Mouse (Mus musculus) hindbrain, embryonic 11.5 days (tissue): ENCODE results near the gene Ccdc160. TPM values are rescaled to one million over a fixed set of nuclear protein-coding genes. Genes with fewer than 3 reads are reported as not detected.

Experiments
- ATAC-seq: fragments of 200-750 bp; cut with Nextera tagmentation; 2 replicates; pipeline ENCODE4 v1.8.0; 2017; ENCODE audit warnings: mild to moderate bottlenecking, moderate TSS enrichment, moderate library complexity; ENCODE audit not compliant: low FRiP score
- DNase-seq: peaks from one replicate; pipeline ENCODE4 v3.0.0-alpha.2; 2015; ENCODE audit warnings: low spot score
- H3K27ac ChIP-seq: fragments of 300-500 bp; sonication (generic); 2 replicates; pipeline ENCODE4 v1.5.1; 2014; ENCODE audit warnings: mild to moderate bottlenecking, low read depth, low read length
- H3K27me3 ChIP-seq: fragments of 300-500 bp; sonication (generic); 2 replicates; pipeline ENCODE4 v1.6.1; 2014; ENCODE audit warnings: mild to moderate bottlenecking, low read length, moderate library complexity, mixed read lengths; ENCODE audit not compliant: control insufficient read depth, insufficient read depth
- H3K36me3 ChIP-seq: fragments of 300-500 bp; sonication (generic); 2 replicates; pipeline ENCODE4 v1.6.1; 2014; ENCODE audit warnings: mild to moderate bottlenecking, low read length, moderate library complexity, mixed read lengths; ENCODE audit not compliant: control insufficient read depth, insufficient read depth
- H3K4me1 ChIP-seq: fragments of 300-500 bp; sonication (generic); replicated peaks from 2 replicates; pipeline ENCODE4 v1.6.1; 2014; ENCODE audit warnings: low read length, mixed read lengths; ENCODE audit not compliant: control insufficient read depth, insufficient read depth
- H3K4me2 ChIP-seq: fragments of 300-500 bp; sonication (generic); replicated peaks from 2 replicates; pipeline ENCODE4 v1.6.1; 2014; ENCODE audit warnings: mild to moderate bottlenecking, low read depth, low read length
- H3K4me3 ChIP-seq: fragments of 300-500 bp; sonication (generic); 2 replicates; pipeline ENCODE4 v1.5.1; 2014; ENCODE audit warnings: low read depth, low read length
- H3K9ac ChIP-seq: fragments of 300-500 bp; sonication (generic); 2 replicates; pipeline ENCODE4 v1.6.1; 2014; ENCODE audit warnings: low read depth, low read length
- H3K9me3 ChIP-seq: fragments of 300-500 bp; sonication (generic); 2 replicates; pipeline ENCODE4 v1.6.1; 2016; ENCODE audit warnings: low read length; ENCODE audit not compliant: control insufficient read depth
- WGBS: fragments of 180-500 bp; shearing (Covaris S2); extraction: QIAGEN DNeasy Blood & Tissue Kit; methylation state at CpG from one replicate; pipeline ENCODE4 v1.1.7; 2014; 5-methylcytosine and 5-hydroxymethylcytosine counted together
- microRNA counts: library from miRNA; unstranded; fragments of <30 nt; microRNA quantifications from one replicate; lab custom pipeline; 2015
- polyA plus RNA-seq: library from polyadenylated mRNA; unstranded; fragments of >200 nt; fragmentation: Nextera tagmentation; extraction: Ambion mirVana; gene quantifications from 2 replicates; pipeline ENCODE4 v1.2.1, GENCODE M21; 2014

The Ccdc160 gene
- polyA plus RNA-seq, 1 experiment from 2014 or later = 5.6 TPM

- no peaks in the 10 kb centered on the region for H3K9me3 ChIP-seq
- 64% methylated on average over 9 of the region's 9 CpGs for WGBS
- no peak for ATAC-seq
- no peaks in the 10 kb centered on the region for H3K4me1 ChIP-seq
- no peak overlapping the region for H3K4me3 ChIP-seq
- no peaks in the 10 kb centered on the region for H3K36me3 ChIP-seq
- H3K27me3 ChIP-seq = no peaks in the 10 kb centered on the region
- no peak overlapping the region for H3K9ac ChIP-seq
- no peak overlapping the region for H3K4me2 ChIP-seq
- no peak for DNase-seq
- H3K27ac ChIP-seq = no peak overlapping the region
These were observed 6.1 kb downstream of the Ccdc160 start for GRCm38 (mm10) chrX:52797031-52797625.

DNA sequence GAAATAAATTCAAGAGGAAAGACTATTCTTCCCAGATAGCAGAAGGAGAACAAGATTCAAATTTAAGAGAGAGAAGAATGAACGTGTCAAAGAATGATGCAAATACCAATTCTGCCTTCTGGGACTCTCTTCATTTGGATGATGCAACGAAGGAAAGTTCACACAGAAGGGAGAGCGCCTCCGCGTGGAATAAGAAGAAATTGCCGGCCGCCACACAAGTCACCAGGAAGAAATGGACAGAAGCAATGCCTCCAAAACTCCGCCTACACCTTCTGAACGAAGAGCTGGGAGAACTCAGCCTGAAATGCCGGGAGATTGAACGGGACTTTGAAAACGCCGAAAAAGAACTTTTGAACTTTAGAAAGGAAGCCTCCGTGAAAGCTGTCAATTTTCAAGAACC, 7.3 kb downstream of the Ccdc160 start:
- no peaks in the 10 kb centered on the region for H3K9me3 ChIP-seq
- H3K4me2 ChIP-seq = no peak overlapping the region
- no peaks in the 10 kb centered on the region for H3K4me1 ChIP-seq
- 67% methylated on average over 14 of the region's 14 CpGs for WGBS
- H3K4me3 ChIP-seq = no peak overlapping the region
- DNase-seq (peak; percentile 3), ATAC-seq (no peak)
- H3K27ac ChIP-seq = no peak overlapping the region
- no peaks in the 10 kb centered on the region for H3K27me3 ChIP-seq
- no peaks in the 10 kb centered on the region for H3K36me3 ChIP-seq
- no peak overlapping the region for H3K9ac ChIP-seq

DNA sequence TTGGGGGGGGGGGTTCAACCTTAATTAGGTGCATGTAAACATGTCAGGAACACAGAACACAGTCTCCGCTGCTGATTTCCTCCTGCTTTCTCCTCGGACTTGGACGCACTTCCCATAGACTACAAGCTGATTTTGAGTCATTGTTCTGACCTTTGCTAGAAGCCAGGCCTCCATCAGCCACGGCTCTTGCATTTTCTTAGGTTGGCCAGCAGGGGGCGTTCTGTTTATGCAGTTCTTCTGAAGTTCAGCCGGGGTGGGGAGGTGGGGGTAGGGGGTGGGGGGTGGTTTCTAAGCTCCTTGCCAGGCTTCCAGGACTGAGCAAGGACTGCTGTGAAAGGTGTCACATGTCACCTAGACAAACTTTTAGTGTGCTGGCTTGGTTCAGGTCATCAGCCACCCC, 8.6 kb downstream of the Ccdc160 start:
- no peaks in the 10 kb centered on the region for H3K27me3 ChIP-seq
- H3K4me1 ChIP-seq = no peaks in the 10 kb centered on the region
- H3K36me3 ChIP-seq = no peaks in the 10 kb centered on the region
- 41% methylated on average over 6 of the region's 6 CpGs for WGBS
- H3K4me2 ChIP-seq = no peak overlapping the region
- no peak overlapping the region for H3K9ac ChIP-seq
- no peaks in the 10 kb centered on the region for H3K9me3 ChIP-seq
- no peak overlapping the region for H3K4me3 ChIP-seq
- peak; percentile 13 for DNase-seq
- no peak overlapping the region for H3K27ac ChIP-seq
- ATAC-seq = no peak

GRCm38 (mm10) chrX:52819338-52819737, 28.3 kb downstream of the Ccdc160 start:
- H3K27me3 ChIP-seq = no peaks in the 10 kb centered on the region
- no peak overlapping the region for H3K9ac ChIP-seq
- H3K9me3 ChIP-seq = no peaks in the 10 kb centered on the region
- no peaks in the 10 kb centered on the region for H3K36me3 ChIP-seq
- DNase-seq (no peak), ATAC-seq (no peak)
- H3K27ac ChIP-seq = no peak overlapping the region
- no peak overlapping the region for H3K4me2 ChIP-seq
- H3K4me3 ChIP-seq = no peak overlapping the region
- 53% methylated on average over 3 of the region's 3 CpGs for WGBS
- H3K4me1 ChIP-seq = no peaks in the 10 kb centered on the region

MicroRNAs encoded within 50 kb of the gene (microRNA counts, 519-probe panel; counts per million panel counts)
- microRNA mmu-miR-106a+mmu-miR-17 (lab: Ali Mortazavi, UCI) = 7,558 counts per million, percentile 99 among the panel's probes with 10 or more counts
- microRNA mmu-miR-18b (lab: Ali Mortazavi, UCI) = 4,081 counts per million, percentile 37 among the panel's probes with 10 or more counts
- 4,220 counts per million, percentile 43 among the panel's probes with 10 or more counts for microRNA mmu-miR-363 (lab: Ali Mortazavi, UCI)

Other genes with a start within 250 kb of the Ccdc160 start
- gene Gpc3, start 177.2 kb upstream of the Ccdc160 start, polyA plus RNA-seq = 320 and 338 TPM in 2 replicates
- 99.6 and 117 TPM in 2 replicates for gene Phf6, start 121.1 kb downstream of the Ccdc160 start, polyA plus RNA-seq
- gene Hprt, start 196.9 kb downstream of the Ccdc160 start, polyA plus RNA-seq = 79.4 and 79.6 TPM in 2 replicates